Mouse (Mus musculus): Measurements from ENCODE around the gene D130052B06Rik. TPM values are rescaled to one million over a fixed set of nuclear protein-coding genes. Genes with fewer than 3 reads are reported as not detected.

The D130052B06Rik gene
- polyA plus RNA-seq, 1 experiment from 2014 or later: not detected

GRCm38 (mm10) chr11:33607784-33608183, 8.7 kb downstream of the D130052B06Rik start:
- 68% methylated on average over 3 of the region's 3 CpGs for WGBS
- Histone ChIP-seq H3K27me3 (no peaks in the 10 kb centered on the region), H3K27ac (no peak overlapping the region)

GRCm38 (mm10) chr11:33614218-33614617, 15.1 kb downstream of the D130052B06Rik start:
- H3K27ac ChIP-seq: no peak overlapping the region
- ATAC-seq (ENCODE audit: low FRiP score): peak; percentile 82; the same call in 1 of the 2 replicates
- H3K9ac ChIP-seq: no peak overlapping the region
- H3K27me3 ChIP-seq: no peaks in the 10 kb centered on the region
- H3K9me3 ChIP-seq: no peaks in the 10 kb centered on the region
- H3K4me2 ChIP-seq: no peak overlapping the region
- H3K4me3 ChIP-seq (replicated peaks): no peak overlapping the region
- 8% methylated on average over 15 of the region's 15 CpGs for WGBS
- H3K4me1 ChIP-seq: no peaks in the 10 kb centered on the region
- H3K36me3 ChIP-seq (replicated peaks): no peaks in the 10 kb centered on the region

More at GRCm38 (mm10) chr11:33607784-33608183, 8.7 kb downstream of the D130052B06Rik start:
- Histone ChIP-seq H3K4me1 (no peaks in the 10 kb centered on the region), H3K9me3 (no peaks in the 10 kb centered on the region), H3K4me3 (replicated peaks) (no peak overlapping the region), H3K4me2 (no peak overlapping the region), H3K36me3 (replicated peaks) (no peaks in the 10 kb centered on the region), H3K9ac (no peak overlapping the region)
- ATAC-seq (ENCODE audit: low FRiP score): no peak

- WGBS: 89% methylated on average over 4 of the region's 4 CpGs
- ATAC-seq (ENCODE audit: low FRiP score): no peak
- no peak overlapping the region for H3K27ac ChIP-seq
- H3K27me3 ChIP-seq: no peaks in the 10 kb centered on the region
- no peaks in the 10 kb centered on the region for H3K4me1 ChIP-seq
- no peak overlapping the region for H3K4me2 ChIP-seq
- H3K36me3 ChIP-seq (replicated peaks): no peaks in the 10 kb centered on the region
- no peak overlapping the region for H3K9ac ChIP-seq
- H3K4me3 ChIP-seq (replicated peaks): no peak overlapping the region
- no peaks in the 10 kb centered on the region for H3K9me3 ChIP-seq
These were observed 28.1 kb downstream of the D130052B06Rik start for GRCm38 (mm10) chr11:33627136-33627742.

GRCm38 (mm10) chr11:33637107-33637506, 38.0 kb downstream of the D130052B06Rik start:
- Histone ChIP-seq H3K4me3 (replicated peaks) (no peak overlapping the region), H3K9ac (no peak overlapping the region), H3K9me3 (no peaks in the 10 kb centered on the region), H3K27ac (no peak overlapping the region), H3K27me3 (no peaks in the 10 kb centered on the region), H3K36me3 (replicated peaks) (no peaks in the 10 kb centered on the region), H3K4me2 (no peak overlapping the region), H3K4me1 (no peaks in the 10 kb centered on the region)
- WGBS: 94% methylated on average over 2 of the region's 2 CpGs
- no peak for ATAC-seq (ENCODE audit: low FRiP score)

GRCm38 (mm10) chr11:33649358-33649757, 50.3 kb downstream of the D130052B06Rik start:
- Histone ChIP-seq H3K27ac (no peak overlapping the region), H3K9me3 (no peaks in the 10 kb centered on the region), H3K36me3 (replicated peaks) (no peaks in the 10 kb centered on the region), H3K4me1 (no peaks in the 10 kb centered on the region), H3K9ac (no peak overlapping the region), H3K4me3 (replicated peaks) (no peak overlapping the region), H3K4me2 (no peak overlapping the region), H3K27me3 (no peaks in the 10 kb centered on the region)
- WGBS: 69% methylated on average over 2 of the region's 2 CpGs
- ATAC-seq (ENCODE audit: low FRiP score): no peak

GRCm38 (mm10) chr11:33654485-33654884, 55.4 kb downstream of the D130052B06Rik start:
- Histone ChIP-seq H3K9ac (no peak overlapping the region), H3K4me1 (no peaks in the 10 kb centered on the region), H3K4me2 (no peak overlapping the region), H3K27me3 (no peaks in the 10 kb centered on the region), H3K27ac (no peak overlapping the region), H3K36me3 (replicated peaks) (no peaks in the 10 kb centered on the region), H3K9me3 (no peaks in the 10 kb centered on the region), H3K4me3 (replicated peaks) (no peak overlapping the region)
- WGBS: 83% methylated on average over 2 of the region's 2 CpGs
- no peak for ATAC-seq (ENCODE audit: low FRiP score)

- H3K27ac ChIP-seq: no peak overlapping the region
- no peaks in the 10 kb centered on the region for H3K4me1 ChIP-seq
- no peak for ATAC-seq (ENCODE audit: low FRiP score)
- no peak overlapping the region for H3K4me3 ChIP-seq (replicated peaks)
- no peak overlapping the region for H3K4me2 ChIP-seq
- WGBS: 78% methylated on average over 3 of the region's 3 CpGs
- no peaks in the 10 kb centered on the region for H3K9me3 ChIP-seq
- H3K36me3 ChIP-seq (replicated peaks): no peaks in the 10 kb centered on the region
- H3K27me3 ChIP-seq: no peaks in the 10 kb centered on the region
- no peak overlapping the region for H3K9ac ChIP-seq
These were observed 56.1 kb downstream of the D130052B06Rik start for GRCm38 (mm10) chr11:33655221-33655620.

GRCm38 (mm10) chr11:33655861-33656593, 56.9 kb downstream of the D130052B06Rik start:
- no peak overlapping the region for H3K9ac ChIP-seq
- H3K27ac ChIP-seq: no peak overlapping the region
- no peaks in the 10 kb centered on the region for H3K4me1 ChIP-seq
- no peaks in the 10 kb centered on the region for H3K9me3 ChIP-seq
- H3K4me2 ChIP-seq: no peak overlapping the region
- ATAC-seq (ENCODE audit: low FRiP score): no peak
- no peaks in the 10 kb centered on the region for H3K36me3 ChIP-seq (replicated peaks)
- WGBS: 83% methylated on average over 7 of the region's 7 CpGs
- H3K4me3 ChIP-seq (replicated peaks): no peak overlapping the region
- H3K27me3 ChIP-seq: no peaks in the 10 kb centered on the region

- Histone ChIP-seq H3K4me2 (no peak overlapping the region), H3K27me3 (0 out of 2 replicates have a peak, but pooled peaks cover 4% of the 10 kb centered on the region), H3K4me3 (replicated peaks) (no peak overlapping the region), H3K36me3 (replicated peaks) (no peaks in the 10 kb centered on the region), H3K4me1 (peaks cover 4% of the 10 kb centered on the region), H3K9ac (no peak overlapping the region), H3K27ac (no peak overlapping the region), H3K9me3 (no peaks in the 10 kb centered on the region)
- 79% methylated on average over 13 of the region's 13 CpGs for WGBS
- no peak for ATAC-seq (ENCODE audit: low FRiP score)
These were observed 61.2 kb downstream of the D130052B06Rik start for GRCm38 (mm10) chr11:33660016-33660913.

- Histone ChIP-seq H3K9me3 (no peaks in the 10 kb centered on the region), H3K27me3 (0 out of 2 replicates have a peak, but pooled peaks cover 4% of the 10 kb centered on the region), H3K4me2 (no peak overlapping the region), H3K4me3 (replicated peaks) (no peak overlapping the region), H3K9ac (no peak overlapping the region), H3K27ac (no peak overlapping the region), H3K36me3 (replicated peaks) (no peaks in the 10 kb centered on the region), H3K4me1 (peaks cover 4% of the 10 kb centered on the region)
- ATAC-seq (ENCODE audit: low FRiP score): no peak
- 90% methylated on average over 2 of the region's 2 CpGs for WGBS
These were observed 64.5 kb downstream of the D130052B06Rik start for GRCm38 (mm10) chr11:33663599-33663998.

GRCm38 (mm10) chr11:33668376-33668775, 69.3 kb downstream of the D130052B06Rik start:
- Histone ChIP-seq H3K36me3 (replicated peaks) (no peaks in the 10 kb centered on the region), H3K27me3 (no peaks in the 10 kb centered on the region), H3K9ac (no peak overlapping the region), H3K4me3 (replicated peaks) (no peak overlapping the region), H3K9me3 (no peaks in the 10 kb centered on the region), H3K27ac (no peak overlapping the region), H3K4me1 (peaks cover 12% of the 10 kb centered on the region; the same call in 1 of the 2 replicates), H3K4me2 (no peak overlapping the region)
- 64% methylated on average over 6 of the region's 6 CpGs for WGBS
- no peak for ATAC-seq (ENCODE audit: low FRiP score)
